Mouse (Mus musculus): Measurements from ENCODE around the gene 9330182O14Rik.

- TF ChIP-seq POLR2A (IDR thresholded peaks at IDR 0.05; ENCODE audit: borderline replicate concordance, extremely low read depth, low read depth, low read length), result no peak
- no peak for TF ChIP-seq CTCF (IDR thresholded peaks at IDR 0.05; ENCODE audit: insufficient read depth, low read length)
These were observed 35.5 kb downstream of the 9330182O14Rik start for GRCm38 (mm10) chr15:40169705-40170104.
